Mouse (Mus musculus) retina, adult 2 months (tissue): ENCODE data around the gene Luzp2.
"Not testable (repeated sequence)": the region's sequence is repeated elsewhere in the genome, so short reads cannot be mapped to it uniquely, and the experiment has no call there.

Source experiments
- DNase-seq: peaks from one replicate; pipeline ENCODE4 v3.0.0-alpha.2; 2012; ENCODE audit warnings: low read depth, low spot score

Luzp2 gene

DNA sequence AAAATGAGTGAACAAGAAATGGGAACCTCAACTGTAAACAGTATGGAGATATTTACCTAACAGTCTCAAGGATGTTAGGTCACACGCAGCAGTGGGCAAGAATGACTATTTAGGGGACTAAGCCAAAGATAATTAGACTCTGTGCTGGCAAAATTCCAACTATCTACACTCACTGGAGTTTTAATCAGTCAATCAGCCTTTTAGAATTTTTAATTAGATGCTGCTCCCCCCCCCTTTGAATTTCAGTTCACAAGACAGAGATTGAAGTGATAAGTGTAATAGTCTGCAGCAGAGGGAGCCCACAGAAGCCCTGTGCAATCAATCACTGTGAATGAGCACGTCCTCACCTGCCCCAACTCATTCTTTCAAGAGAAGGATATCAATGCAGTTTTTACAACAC is 165.1 kb downstream of the Luzp2 start:
- DNase-seq, result no peak

DNA sequence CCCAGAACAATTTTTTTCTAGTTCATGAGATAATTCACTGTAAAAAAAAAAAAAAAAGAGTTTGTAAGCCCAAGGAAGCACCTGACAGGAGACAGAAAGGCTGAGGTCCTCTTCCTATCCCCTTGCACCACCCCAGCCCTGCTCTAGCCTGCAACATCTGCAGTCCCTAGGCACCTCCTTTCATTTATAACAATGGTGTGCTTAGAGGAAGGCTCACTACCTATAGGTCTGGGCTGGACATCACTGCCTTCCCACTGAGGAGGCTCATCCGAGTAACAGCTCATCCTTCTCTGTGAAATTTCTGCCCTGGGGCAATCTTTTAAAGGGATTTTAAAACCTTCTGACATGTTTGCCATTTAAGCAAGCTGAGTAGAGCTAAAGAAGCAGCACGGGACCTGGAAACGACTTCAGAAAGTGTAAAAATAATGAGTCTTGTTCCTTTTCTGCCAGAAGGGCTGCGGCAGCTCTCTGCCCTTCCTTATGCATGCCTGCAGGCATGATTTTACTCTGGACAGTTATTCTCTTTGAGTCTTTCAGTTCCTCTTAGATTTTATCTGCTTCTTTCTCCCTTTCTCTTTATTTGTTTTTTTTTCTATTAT is 174.0 kb downstream of the Luzp2 start:
- DNase-seq, result no peak

- not testable (repeated sequence) for DNase-seq
These were observed 298.6 kb downstream of the Luzp2 start for GRCm38 (mm10) chr7:55133850-55134249.

DNA sequence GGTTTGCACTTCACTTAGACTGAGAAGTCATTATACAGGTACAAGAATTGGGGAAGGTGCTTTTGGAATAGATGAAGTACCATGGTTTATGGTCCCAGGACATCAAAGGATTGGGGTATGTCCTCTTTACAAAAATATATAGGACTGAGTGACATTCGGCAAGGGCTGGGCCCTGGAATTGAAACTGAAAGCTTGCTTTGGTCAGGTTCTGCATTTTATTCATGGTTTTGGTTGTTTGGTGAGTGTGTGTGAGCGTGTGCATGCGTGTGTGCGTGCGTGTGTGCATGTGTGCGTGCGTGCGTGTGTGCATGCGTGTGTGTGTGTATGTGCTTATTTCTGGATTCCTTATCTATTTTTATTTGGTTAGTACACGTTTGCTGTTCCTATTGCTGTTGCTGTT is 353.6 kb downstream of the Luzp2 start:
- DNase-seq, result no peak

GRCm38 (mm10) chr7:55189496-55189895 is 354.2 kb downstream of the Luzp2 start:
- no peak for DNase-seq

GRCm38 (mm10) chr7:55190655-55191054 is 355.4 kb downstream of the Luzp2 start:
- DNase-seq, result no peak

GRCm38 (mm10) chr7:55198806-55199205 is 363.5 kb downstream of the Luzp2 start:
- no peak for DNase-seq

DNA sequence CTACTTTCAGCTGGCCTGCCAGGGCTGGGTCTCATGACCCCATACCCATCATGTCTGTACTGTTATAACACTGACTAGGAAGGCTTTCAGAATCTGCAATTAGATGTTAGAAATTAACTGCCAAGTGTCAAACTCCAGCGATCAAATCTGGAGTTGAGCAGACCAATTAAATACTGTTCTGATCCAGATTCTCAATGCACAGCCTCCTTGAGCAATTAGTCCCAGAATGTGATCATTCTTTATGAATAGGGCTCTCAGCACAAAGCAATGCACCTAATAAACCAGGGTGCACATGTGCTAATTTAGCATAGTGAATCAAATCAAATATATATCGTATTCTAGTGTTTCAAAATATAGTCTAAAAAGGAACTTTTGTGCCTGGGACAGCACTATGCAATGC is 387.7 kb downstream of the Luzp2 start:
- DNase-seq, result no peak

- DNase-seq, result no peak
These were observed 394.1 kb downstream of the Luzp2 start for GRCm38 (mm10) chr7:55229407-55229806.
